Mouse (Mus musculus) hindbrain, embryonic 15.5 days (tissue): ENCODE data around the gene Notch2. TPM values are rescaled to one million over a fixed set of nuclear protein-coding genes. Genes with fewer than 3 reads are reported as not detected.

Experiments used
- ATAC-seq: fragments of 200-750 bp; cut with Nextera tagmentation; 2 replicates; pipeline ENCODE4 v1.8.0; 2017; ENCODE audit warnings: low read depth, moderate number of reproducible peaks, moderate TSS enrichment; ENCODE audit not compliant: low FRiP score
- H3K27ac ChIP-seq: fragments of 300-500 bp; sonication (generic); replicated peaks from 2 replicates; pipeline ENCODE4 v1.5.1; 2015; ENCODE audit warnings: mild to moderate bottlenecking, inconsistent platforms
- H3K27me3 ChIP-seq: fragments of 300-500 bp; sonication (generic); 2 replicates; pipeline ENCODE4 v1.6.1; 2015; ENCODE audit warnings: control low read depth, inconsistent platforms
- H3K36me3 ChIP-seq: fragments of 300-500 bp; sonication (generic); 2 replicates; pipeline ENCODE4 v1.6.1; 2015; ENCODE audit warnings: control low read depth, inconsistent platforms
- H3K4me1 ChIP-seq: fragments of 300-500 bp; sonication (generic); replicated peaks from 2 replicates; pipeline ENCODE4 v1.6.1; 2015; ENCODE audit warnings: control low read depth, inconsistent platforms
- H3K4me2 ChIP-seq: fragments of 300-500 bp; sonication (generic); 2 replicates; pipeline ENCODE4 v1.6.1; 2015; ENCODE audit warnings: moderate library complexity, mild to moderate bottlenecking, inconsistent platforms
- H3K4me3 ChIP-seq: fragments of 300-500 bp; sonication (generic); 2 replicates; pipeline ENCODE4 v1.5.1; 2015; ENCODE audit warnings: mild to moderate bottlenecking, inconsistent platforms
- H3K9ac ChIP-seq: fragments of 300-500 bp; sonication (generic); 2 replicates; pipeline ENCODE4 v1.6.1; 2015; ENCODE audit warnings: inconsistent platforms
- H3K9me3 ChIP-seq: fragments of 300-500 bp; sonication (generic); 2 replicates; pipeline ENCODE4 v1.6.1; 2016; ENCODE audit warnings: control low read depth, inconsistent platforms
- WGBS: fragments of 180-500 bp; shearing (Covaris S2); methylation state at CpG from one replicate; pipeline ENCODE4 v1.1.7; 2015; 5-methylcytosine and 5-hydroxymethylcytosine counted together
- polyA plus RNA-seq: library from polyadenylated mRNA; unstranded; fragments of >200 nt; fragmentation: Nextera tagmentation; extraction: Ambion mirVana; gene quantifications from 2 replicates; pipeline ENCODE4 v1.2.1, GENCODE M21; 2015

Gene Notch2
- polyA plus RNA-seq, 1 experiment from 2014 or later: 11.7 TPM

DNA sequence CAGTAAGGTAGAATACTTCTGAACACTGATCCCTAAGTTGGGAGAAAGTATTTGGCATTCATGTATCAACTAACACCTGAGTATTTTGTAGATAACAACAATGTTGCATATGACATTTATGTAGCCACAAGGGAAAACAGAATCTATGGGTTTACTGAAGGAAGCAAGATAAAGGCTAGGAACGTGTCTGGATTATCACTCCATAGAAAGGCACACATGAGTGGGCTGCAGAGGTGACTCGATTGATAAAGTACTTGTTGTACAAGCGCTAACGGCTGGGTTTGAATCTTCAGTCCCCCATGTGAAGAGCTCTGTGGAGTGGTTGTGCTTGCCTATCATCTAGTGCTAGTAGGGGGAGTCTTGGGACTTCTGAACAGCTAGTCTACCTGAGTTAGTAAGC lies 9.8 kb upstream of the Notch2 start:
- H3K9me3 ChIP-seq: no peaks in the 10 kb centered on the region
- H3K27me3 ChIP-seq: no peaks in the 10 kb centered on the region
- 92% methylated on average over 4 of the region's 4 CpGs for WGBS
- H3K27ac ChIP-seq: no peak overlapping the region
- ATAC-seq: no peak
- no peak overlapping the region for H3K4me2 ChIP-seq
- H3K4me3 ChIP-seq: no peak overlapping the region
- no peak overlapping the region for H3K9ac ChIP-seq
- H3K4me1 ChIP-seq: no peaks in the 10 kb centered on the region
- no peaks in the 10 kb centered on the region for H3K36me3 ChIP-seq

DNA sequence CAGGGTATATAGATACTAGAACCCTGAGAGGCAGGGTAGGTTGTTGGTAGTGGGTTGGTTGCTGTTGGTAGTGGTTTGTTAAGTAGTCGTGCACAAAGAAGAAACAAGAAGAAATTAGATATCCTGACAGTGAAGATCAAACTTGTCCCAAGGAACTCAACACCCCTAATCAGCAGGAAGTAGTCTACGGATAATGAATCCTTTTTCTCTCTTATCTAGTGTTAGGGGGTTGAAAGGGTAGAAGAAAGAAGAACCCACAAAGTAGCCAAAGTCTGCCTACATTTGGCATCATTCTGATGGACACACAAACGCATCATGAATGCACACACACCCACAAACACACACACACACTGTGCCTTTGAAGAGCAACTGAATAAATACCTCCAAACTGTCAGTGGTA lies 9.1 kb upstream of the Notch2 start:
- no peak overlapping the region for H3K4me3 ChIP-seq
- no peaks in the 10 kb centered on the region for H3K9me3 ChIP-seq
- H3K9ac ChIP-seq: no peak overlapping the region
- no peak overlapping the region for H3K4me2 ChIP-seq
- WGBS: 82% methylated on average over 3 of the region's 3 CpGs
- no peaks in the 10 kb centered on the region for H3K27me3 ChIP-seq
- no peak overlapping the region for H3K27ac ChIP-seq
- H3K36me3 ChIP-seq: no peaks in the 10 kb centered on the region
- ATAC-seq: no peak
- H3K4me1 ChIP-seq: no peaks in the 10 kb centered on the region

DNA sequence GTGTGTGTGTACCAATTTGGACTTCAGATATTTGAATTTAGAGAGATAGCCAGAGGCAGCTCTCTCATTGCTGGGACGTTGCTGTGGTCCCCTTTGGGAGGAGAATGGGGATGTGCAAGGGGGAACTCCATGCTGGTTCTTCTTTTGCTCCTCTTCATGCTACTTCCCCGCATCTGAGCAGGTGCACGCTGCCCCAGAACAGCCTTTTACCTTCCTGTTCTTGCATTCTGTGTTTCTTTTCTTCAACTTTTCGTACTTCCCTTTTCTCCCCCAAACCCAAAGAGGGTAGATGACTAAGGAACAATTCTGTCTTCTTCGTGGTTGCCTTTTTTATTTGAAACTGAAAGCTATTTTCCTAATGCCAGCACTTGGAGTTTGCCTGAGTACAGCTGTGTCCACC lies 8.0 kb upstream of the Notch2 start:
- no peak overlapping the region for H3K4me2 ChIP-seq
- WGBS: 77% methylated on average over 5 of the region's 5 CpGs
- no peaks in the 10 kb centered on the region for H3K9me3 ChIP-seq
- no peak overlapping the region for H3K4me3 ChIP-seq
- H3K27ac ChIP-seq: no peak overlapping the region
- H3K27me3 ChIP-seq: no peaks in the 10 kb centered on the region
- ATAC-seq: no peak
- no peak overlapping the region for H3K9ac ChIP-seq
- H3K4me1 ChIP-seq: no peaks in the 10 kb centered on the region
- H3K36me3 ChIP-seq: no peaks in the 10 kb centered on the region

DNA sequence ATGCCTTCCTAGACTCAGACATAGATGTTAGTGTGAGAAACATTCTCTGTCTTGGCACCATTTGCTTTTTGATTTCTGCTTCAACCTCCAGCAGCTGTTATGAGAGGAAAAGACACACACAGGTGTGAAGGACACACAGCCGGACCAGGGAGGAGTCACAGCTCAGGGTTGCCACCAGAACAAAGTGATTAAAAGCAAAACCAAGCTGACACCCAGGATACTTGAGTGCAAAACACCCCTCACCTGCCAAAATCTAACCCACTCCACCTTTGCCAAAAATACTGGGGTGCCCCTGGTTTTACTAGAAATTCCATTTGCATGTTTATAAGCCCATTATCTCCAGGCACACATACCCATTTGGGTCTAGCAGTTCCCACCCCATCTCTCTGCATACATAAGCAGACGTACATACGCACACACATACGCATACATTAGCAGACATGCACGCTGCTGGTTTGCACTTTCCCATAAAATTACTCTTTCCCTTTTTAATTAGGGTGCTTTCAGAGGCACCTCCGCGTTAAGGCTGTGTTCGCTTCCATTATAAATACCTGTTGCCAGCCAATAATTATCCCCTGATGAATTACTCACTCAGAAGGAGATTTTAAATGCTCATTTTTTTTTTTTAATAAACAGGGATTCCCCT lies 7.2 kb upstream of the Notch2 start:
- Histone ChIP-seq H3K36me3 (no peaks in the 10 kb centered on the region), H3K4me2 (no peak overlapping the region), H3K4me1 (no peaks in the 10 kb centered on the region), H3K27ac (no peak overlapping the region), H3K9ac (no peak overlapping the region), H3K4me3 (no peak overlapping the region), H3K9me3 (no peaks in the 10 kb centered on the region), H3K27me3 (no peaks in the 10 kb centered on the region)
- peak; percentile 23; the same call in 1 of the 2 replicates for ATAC-seq
- 53% methylated on average over 8 of the region's 8 CpGs for WGBS

DNA sequence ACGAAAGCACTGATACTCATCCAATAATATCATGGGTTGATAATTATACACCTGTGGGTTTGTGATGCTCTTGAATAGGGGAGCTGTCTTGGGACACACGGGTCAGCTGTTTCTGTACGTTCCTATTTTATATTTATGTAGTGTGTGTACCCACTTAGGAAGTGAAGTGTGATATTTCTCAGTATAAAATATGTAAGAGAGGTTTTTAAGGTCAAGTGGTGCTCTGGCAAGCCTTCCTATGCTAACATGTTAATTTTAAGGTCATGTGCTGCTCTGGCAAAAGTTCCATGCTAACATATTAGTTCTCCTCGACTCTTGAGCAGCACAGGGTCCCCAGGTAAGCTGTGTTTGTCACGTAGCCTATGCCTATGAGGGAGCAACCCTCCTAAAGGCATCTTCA lies 6.4 kb upstream of the Notch2 start:
- no peak overlapping the region for H3K4me3 ChIP-seq
- ATAC-seq: no peak
- no peaks in the 10 kb centered on the region for H3K9me3 ChIP-seq
- no peak overlapping the region for H3K27ac ChIP-seq
- no peaks in the 10 kb centered on the region for H3K36me3 ChIP-seq
- WGBS: 86% methylated on average over 5 of the region's 5 CpGs
- H3K27me3 ChIP-seq: no peaks in the 10 kb centered on the region
- H3K9ac ChIP-seq: no peak overlapping the region
- H3K4me2 ChIP-seq: no peak overlapping the region
- no peaks in the 10 kb centered on the region for H3K4me1 ChIP-seq

DNA sequence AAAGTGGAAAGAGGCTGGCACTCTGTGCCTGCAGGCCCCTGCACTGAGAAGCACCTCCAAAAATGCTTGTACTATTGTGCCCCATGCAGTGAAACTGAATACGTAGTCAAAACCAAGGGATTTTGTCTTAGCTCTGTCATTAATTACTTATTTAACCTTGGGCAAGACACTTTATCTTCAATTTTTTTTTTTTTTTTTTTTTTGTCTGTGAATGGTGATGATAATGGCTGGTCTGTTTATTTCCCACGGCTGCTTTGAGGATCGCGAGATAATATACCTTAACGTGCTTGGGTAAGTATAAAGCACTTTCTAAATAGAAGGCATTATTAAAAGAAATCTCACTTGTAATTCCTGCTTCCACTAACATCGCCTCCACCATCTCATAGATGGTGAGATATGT lies 5.2 kb upstream of the Notch2 start:
- Histone ChIP-seq H3K4me2 (no peak overlapping the region), H3K27me3 (no peaks in the 10 kb centered on the region), H3K27ac (no peak overlapping the region), H3K4me1 (0 out of 2 replicates have a peak, but pooled peaks cover 4% of the 10 kb centered on the region), H3K9me3 (no peaks in the 10 kb centered on the region), H3K4me3 (no peak overlapping the region), H3K9ac (no peak overlapping the region), H3K36me3 (no peaks in the 10 kb centered on the region)
- ATAC-seq: no peak
- 78% methylated on average over 6 of the region's 6 CpGs for WGBS

DNA sequence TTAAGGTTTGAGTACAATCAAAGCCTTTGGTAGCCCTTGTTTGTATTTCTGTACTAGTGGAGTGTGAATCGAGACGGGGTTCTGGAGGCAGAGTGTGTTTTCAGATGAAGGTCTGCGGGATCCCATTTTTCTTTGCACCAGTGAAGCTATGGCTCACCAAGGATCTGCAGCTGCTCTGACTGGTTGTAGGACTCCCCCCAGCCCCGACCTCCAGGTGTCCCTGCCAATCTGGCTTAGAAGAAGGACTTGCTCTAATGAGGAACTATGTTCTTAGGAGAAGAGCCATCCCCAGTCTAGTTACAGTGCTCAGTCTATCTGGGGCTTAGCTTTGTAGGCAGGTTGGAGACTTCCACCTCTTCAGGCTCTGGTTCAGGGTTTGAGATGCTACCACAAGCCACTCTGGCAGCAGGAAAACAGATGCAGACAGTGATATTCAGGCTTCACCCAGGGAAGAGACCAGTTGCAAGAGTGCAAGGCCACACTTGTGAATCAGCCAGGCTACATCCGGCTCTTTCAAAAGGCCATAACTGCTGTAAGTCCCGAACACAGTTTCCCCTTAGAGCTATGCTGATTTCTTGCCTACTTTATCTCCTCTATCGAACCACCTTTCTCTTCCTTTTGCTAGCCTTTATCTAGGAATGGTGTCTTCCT lies 4.0 kb upstream of the Notch2 start:
- Histone ChIP-seq H3K4me2 (no peak overlapping the region), H3K4me3 (no peak overlapping the region), H3K27me3 (no peaks in the 10 kb centered on the region), H3K4me1 (0 out of 2 replicates have a peak, but pooled peaks cover 8% of the 10 kb centered on the region), H3K9me3 (no peaks in the 10 kb centered on the region), H3K9ac (no peak overlapping the region), H3K36me3 (no peaks in the 10 kb centered on the region), H3K27ac (no peak overlapping the region)
- WGBS: 84% methylated on average over 7 of the region's 7 CpGs
- no peak for ATAC-seq

DNA sequence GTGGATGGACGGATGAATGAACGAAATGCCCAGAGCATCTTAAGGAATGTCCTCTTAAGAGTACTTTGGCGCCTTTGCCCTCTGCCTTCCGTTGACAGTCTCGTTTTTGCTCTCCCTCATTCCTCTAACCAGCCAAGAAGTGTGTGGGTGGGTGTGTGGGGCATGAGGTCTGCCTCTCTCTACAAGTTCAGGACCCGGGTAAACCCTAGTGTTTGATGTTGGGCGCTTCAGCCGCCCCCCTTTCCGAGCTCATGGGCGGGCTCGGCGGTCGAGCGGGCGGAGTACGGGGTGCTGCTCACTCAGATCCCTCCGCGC lies 284 bp upstream of the Notch2 start:
- Histone ChIP-seq H3K9ac (peak overlapping the region; percentile 47), H3K4me2 (peak overlapping the region; percentile 94), H3K9me3 (no peaks in the 10 kb centered on the region), H3K27me3 (peaks cover 6% of the 10 kb centered on the region; the same call in 1 of the 2 replicates), H3K36me3 (no peaks in the 10 kb centered on the region), H3K4me1 (peaks cover 25% of the 10 kb centered on the region; the same call in 1 of the 2 replicates), H3K27ac (no peak overlapping the region), H3K4me3 (peak overlapping the region; percentile 85)
- under 1% methylated on average over 18 of the region's 18 CpGs for WGBS
- ATAC-seq: no peak

DNA sequence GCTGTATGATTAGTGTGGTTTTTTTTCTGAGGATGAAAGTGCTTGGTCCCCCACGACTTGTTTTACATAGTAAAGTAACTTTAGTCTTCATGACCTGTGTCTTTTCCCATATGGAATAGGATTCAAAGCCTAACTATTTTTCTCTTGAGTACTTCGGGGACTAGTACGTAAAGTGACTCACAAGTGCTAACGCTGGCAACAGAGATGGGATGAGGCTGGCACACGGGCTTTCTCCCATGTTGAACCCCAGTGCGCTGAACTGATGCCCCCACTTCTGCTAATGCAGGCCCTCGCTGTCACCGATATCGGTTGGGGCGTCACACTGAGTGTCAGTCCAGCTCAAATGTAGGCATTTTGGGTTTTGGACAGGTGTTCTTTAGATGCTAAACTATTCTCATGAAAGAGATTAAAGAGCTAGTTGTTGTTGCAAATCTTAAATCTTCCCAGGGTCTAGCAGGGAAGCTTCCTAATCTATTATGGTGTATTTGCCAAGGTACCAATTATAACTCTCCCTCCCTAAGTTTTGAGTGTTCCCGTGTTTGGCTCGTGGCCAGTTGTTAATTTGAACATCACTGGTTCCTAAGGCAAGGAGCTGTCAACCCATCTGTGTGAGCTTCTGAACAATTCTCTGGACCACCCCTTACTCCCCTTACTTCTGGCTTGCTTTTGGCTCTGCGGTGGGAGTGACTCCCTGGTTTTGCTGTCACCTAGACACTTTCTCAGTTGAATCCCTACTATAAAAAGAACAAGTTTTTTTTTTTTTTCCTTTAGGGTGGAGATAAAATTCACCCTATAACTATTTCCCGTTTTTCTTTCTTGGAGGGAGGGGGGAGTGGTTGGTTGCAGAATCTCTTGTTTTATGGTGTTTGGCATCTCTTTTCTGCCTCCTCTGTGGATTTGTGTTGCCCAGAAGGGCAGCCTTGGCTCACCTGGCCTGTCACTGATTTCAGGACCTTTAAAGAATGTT lies 2.2 kb downstream of the Notch2 start:
- Histone ChIP-seq H3K9ac (no peak overlapping the region), H3K27ac (no peak overlapping the region)
- 69% methylated on average over 14 of the region's 14 CpGs for WGBS

DNA sequence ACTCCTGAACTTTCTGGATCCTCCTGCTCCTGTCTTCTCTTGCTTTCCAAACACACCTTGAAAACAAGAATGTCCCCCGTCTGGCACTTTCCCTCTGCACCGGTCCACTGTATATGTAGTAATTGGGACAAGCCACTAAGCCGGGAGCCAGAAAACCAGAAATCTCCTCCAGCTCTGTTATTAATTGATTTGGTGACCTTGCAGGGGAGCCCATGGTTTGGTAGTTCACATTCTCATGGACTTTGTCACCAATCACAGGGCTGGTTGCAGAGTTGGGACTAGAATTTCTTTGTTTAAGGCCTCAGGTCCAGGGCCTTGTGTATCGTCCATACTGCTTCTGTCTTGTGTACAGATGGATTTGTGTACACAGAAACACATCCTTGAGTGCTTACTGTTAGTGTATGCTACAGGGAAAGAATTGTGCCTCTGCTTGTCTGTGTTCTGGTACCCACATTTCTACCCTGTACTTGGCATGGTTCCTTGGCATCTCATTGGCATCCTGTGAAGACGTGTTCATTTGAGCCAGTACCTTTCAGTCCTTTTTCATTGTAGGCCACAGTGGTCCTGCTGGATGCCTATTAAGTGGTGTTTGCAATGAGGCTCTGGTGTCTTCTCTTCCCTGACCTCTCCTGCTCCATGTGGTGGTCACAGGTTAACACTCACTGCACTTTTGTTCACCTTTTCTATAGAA lies 3.7 kb downstream of the Notch2 start:
- Histone ChIP-seq H3K4me1 (peaks cover 41% of the 10 kb centered on the region), H3K27me3 (peaks cover 6% of the 10 kb centered on the region; the same call in 1 of the 2 replicates), H3K4me2 (peak overlapping the region; percentile 11; the same call in 1 of the 2 replicates), H3K9ac (no peak overlapping the region), H3K36me3 (no peaks in the 10 kb centered on the region), H3K27ac (no peak overlapping the region), H3K4me3 (no peak overlapping the region), H3K9me3 (no peaks in the 10 kb centered on the region)
- 70% methylated on average over 5 of the region's 5 CpGs for WGBS
- no peak for ATAC-seq

More for the DNA sequence above, 2.2 kb downstream of the Notch2 start:
- H3K36me3 ChIP-seq: no peaks in the 10 kb centered on the region
- peak overlapping the region; percentile 94 for H3K4me2 ChIP-seq
- H3K27me3 ChIP-seq: peaks cover 6% of the 10 kb centered on the region; the same call in 1 of the 2 replicates
- H3K4me1 ChIP-seq: peaks cover 41% of the 10 kb centered on the region
- H3K9me3 ChIP-seq: no peaks in the 10 kb centered on the region
- ATAC-seq: no peak
- H3K4me3 ChIP-seq: peak overlapping the region; percentile 85

DNA sequence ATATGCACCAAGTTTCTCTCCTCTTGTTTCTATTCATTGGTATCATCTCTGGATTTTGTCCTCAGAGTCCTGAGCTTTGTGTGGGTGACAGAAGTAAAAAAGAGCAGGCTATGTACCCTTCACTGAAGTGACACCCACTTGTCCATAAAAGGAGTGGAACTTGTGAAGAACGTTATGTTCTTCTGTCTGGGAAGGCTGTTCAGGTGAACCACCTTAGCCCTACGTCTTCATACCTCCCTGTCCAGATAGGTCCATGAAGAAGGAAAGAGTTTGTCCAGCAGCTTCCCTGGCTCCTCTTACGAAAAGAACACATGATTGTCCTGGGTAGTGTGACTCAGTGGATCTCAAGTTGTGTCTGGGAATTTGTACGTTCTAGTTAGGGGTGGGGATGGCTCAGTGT lies 4.9 kb downstream of the Notch2 start:
- H3K4me2 ChIP-seq: no peak overlapping the region
- no peaks in the 10 kb centered on the region for H3K9me3 ChIP-seq
- peaks cover 36% of the 10 kb centered on the region for H3K4me1 ChIP-seq
- ATAC-seq: no peak
- 86% methylated on average over 4 of the region's 4 CpGs for WGBS
- H3K4me3 ChIP-seq: no peak overlapping the region
- no peak overlapping the region for H3K27ac ChIP-seq
- H3K9ac ChIP-seq: no peak overlapping the region
- peaks cover 6% of the 10 kb centered on the region; the same call in 1 of the 2 replicates for H3K27me3 ChIP-seq
- no peaks in the 10 kb centered on the region for H3K36me3 ChIP-seq
